Mouse (Mus musculus) adrenal gland, postnatal 14 days (tissue): ENCODE results near the gene Reep1. TPM values are rescaled to one million over a fixed set of nuclear protein-coding genes. Genes with fewer than 3 reads are reported as not detected.

ENCODE experiments used
- DNase-seq: peaks from one replicate; pipeline ENCODE4 v3.0.0; 2021; ENCODE audit warnings: mixed read lengths
- long read RNA-seq, 2 experiments: library from polyadenylated mRNA; stranded (forward); transcript quantifications; one replicate each; pipeline ENCODE4 v2.0.0; 2021
- total RNA-seq: library from RNA; stranded (reverse); gene quantifications from 2 replicates; pipeline ENCODE4 v1.2.3, GENCODE M21; 2021

Reep1 gene
- 8.2 and 11.0 TPM in 2 replicates for total RNA-seq
- long read RNA-seq, experiment 1, transcript Reep1-201 (7 exons, 3,924 nt): major isoform, 18 of 23 reads
- long read RNA-seq, experiment 1, partial matches to known transcripts: 0 of 23 reads
- long read RNA-seq, experiment 1, other reads (novel, unspliced or antisense): 5 of 23 reads
- long read RNA-seq, experiment 2, transcript Reep1-201 (7 exons, 3,924 nt): major isoform, 8 of 11 reads
- long read RNA-seq, experiment 2, partial matches to known transcripts: 1 of 11 reads
- long read RNA-seq, experiment 2, other reads (novel, unspliced or antisense): 2 of 11 reads

GRCm38 (mm10) chr6:71707511-71708501 lies at the start of gene Reep1:
Gene Reep1, plus strand, starts transcription at chr6:71707561.
- peak; percentile 87 for DNase-seq

GRCm38 (mm10) chr6:71658290-71658689 lies 49.1 kb upstream of the Reep1 start:
- DNase-seq: no peak

GRCm38 (mm10) chr6:71664511-71664910 lies 42.9 kb upstream of the Reep1 start:
- DNase-seq: no peak

GRCm38 (mm10) chr6:71673166-71673565 lies 34.2 kb upstream of the Reep1 start:
- peak; percentile 37 for DNase-seq

GRCm38 (mm10) chr6:71678891-71679290 lies 28.5 kb upstream of the Reep1 start:
- peak; percentile 5 for DNase-seq

GRCm38 (mm10) chr6:71695150-71695549 lies 12.2 kb upstream of the Reep1 start:
- no peak for DNase-seq

- no peak for DNase-seq
Measured at GRCm38 (mm10) chr6:71695599-71695998, 11.8 kb upstream of the Reep1 start.

GRCm38 (mm10) chr6:71706871-71707270 lies 490 bp upstream of the Reep1 start:
- DNase-seq: no peak

- no peak for DNase-seq
Measured at GRCm38 (mm10) chr6:71708528-71708927, 1.2 kb downstream of the Reep1 start.

- DNase-seq: no peak
Measured at GRCm38 (mm10) chr6:71710323-71710722, 3.0 kb downstream of the Reep1 start.

GRCm38 (mm10) chr6:71711201-71711600 lies 3.8 kb downstream of the Reep1 start:
- no peak for DNase-seq

- no peak for DNase-seq
Measured at GRCm38 (mm10) chr6:71713532-71713931, 6.2 kb downstream of the Reep1 start.

- DNase-seq: no peak
Measured at GRCm38 (mm10) chr6:71715006-71715405, 7.6 kb downstream of the Reep1 start.

- no peak for DNase-seq
Measured at GRCm38 (mm10) chr6:71716434-71716833, 9.1 kb downstream of the Reep1 start.

- DNase-seq: no peak
Measured at GRCm38 (mm10) chr6:71718322-71718721, 11.0 kb downstream of the Reep1 start.

GRCm38 (mm10) chr6:71719302-71719701 lies 11.9 kb downstream of the Reep1 start:
- no peak for DNase-seq

- no peak for DNase-seq
Measured at GRCm38 (mm10) chr6:71722988-71723387, 15.6 kb downstream of the Reep1 start.

GRCm38 (mm10) chr6:71723555-71723954 lies 16.2 kb downstream of the Reep1 start:
- no peak for DNase-seq

- no peak for DNase-seq
Measured at GRCm38 (mm10) chr6:71726710-71727109, 19.3 kb downstream of the Reep1 start.

- no peak for DNase-seq
Measured at GRCm38 (mm10) chr6:71728306-71728705, 20.9 kb downstream of the Reep1 start.

GRCm38 (mm10) chr6:71734910-71735599 lies 27.7 kb downstream of the Reep1 start:
- DNase-seq: peak; percentile 24

- DNase-seq: peak; percentile 27
Measured at GRCm38 (mm10) chr6:71735600-71736010, 28.2 kb downstream of the Reep1 start.

GRCm38 (mm10) chr6:71736101-71736500 lies 28.7 kb downstream of the Reep1 start:
- no peak for DNase-seq
